Mouse (Mus musculus): Measurements from ENCODE around the gene Secisbp2l. TPM values are rescaled to one million over a fixed set of nuclear protein-coding genes. Genes with fewer than 3 reads are reported as not detected.

Gene Secisbp2l
- 4.6 and 5.8 TPM in 2 replicates for polyA plus RNA-seq (2012; ENCODE audit: low replicate concordance)

GRCm38 (mm10) chr2:125782719-125783109, at the start of gene Secisbp2l:
Gene Secisbp2l (minus strand): TSS chr2:125782870.

GRCm38 (mm10) chr2:125724086-125724430, 58.6 kb downstream of the Secisbp2l start, which contains the start of gene Shc4:
Gene Shc4 (minus strand): TSS chr2:125724148.

Other genes with a start within 250 kb of the Secisbp2l start
- gene Cep152, start 157.8 kb downstream of the Secisbp2l start, polyA plus RNA-seq (2012; ENCODE audit: low replicate concordance): 1.3 and 2.2 TPM in 2 replicates
- gene Eid1, start 109.8 kb downstream of the Secisbp2l start, polyA plus RNA-seq (2012; ENCODE audit: low replicate concordance): 30.7 and 38.0 TPM in 2 replicates
- gene Shc4, start 58.7 kb downstream of the Secisbp2l start, polyA plus RNA-seq (2012; ENCODE audit: low replicate concordance): 0.50 and 1.4 TPM in 2 replicates
- 0.08 and 1.3 TPM in 2 replicates for gene Galk2, start 76.2 kb upstream of the Secisbp2l start, polyA plus RNA-seq (2012; ENCODE audit: low replicate concordance)
- gene Cops2, start 76.3 kb upstream of the Secisbp2l start, polyA plus RNA-seq (2012; ENCODE audit: low replicate concordance): 0.32 and 4.9 TPM in 2 replicates

All from leukemia stem cell, adult 10-12 weeks (primary cell).